Mouse (Mus musculus) embryonic facial prominence, embryonic 10.5 days (tissue): Measurements from ENCODE around the gene Zfand4. TPM values are rescaled to one million over a fixed set of nuclear protein-coding genes. Genes with fewer than 3 reads are reported as not detected.
A peak's percentile ranks its signal among the peaks of the same experiment; 100 is the strongest.
"Not testable (repeated sequence)": the region's sequence is repeated elsewhere in the genome, so short reads cannot be mapped to it uniquely, and the experiment has no call there.

Experiments used
- DNase-seq: peaks from one replicate; pipeline ENCODE4 v3.0.0-alpha.2; 2017; ENCODE audit warnings: low spot score
- H3K27ac ChIP-seq: fragments of 300-500 bp; sonication (generic); replicated peaks from 2 replicates; pipeline ENCODE4 v1.5.1; 2016; ENCODE audit warnings: mild to moderate bottlenecking
- H3K27me3 ChIP-seq: fragments of 300-500 bp; sonication (generic); replicated peaks from 2 replicates; pipeline ENCODE4 v1.6.1; 2016; ENCODE audit warnings: low read depth, mild to moderate bottlenecking; ENCODE audit not compliant: poor library complexity, severe bottlenecking
- H3K36me3 ChIP-seq: fragments of 300-500 bp; sonication (generic); replicated peaks from 2 replicates; pipeline ENCODE4 v1.6.1; 2016; ENCODE audit warnings: mild to moderate bottlenecking, moderate library complexity
- H3K4me1 ChIP-seq: fragments of 300-500 bp; sonication (generic); 2 replicates; pipeline ENCODE4 v1.6.1; 2016
- H3K4me3 ChIP-seq: fragments of 300-500 bp; sonication (generic); 2 replicates; pipeline ENCODE4 v1.5.1; 2016; ENCODE audit warnings: mild to moderate bottlenecking, moderate library complexity
- H3K9me3 ChIP-seq: fragments of 300-500 bp; sonication (generic); 2 replicates; pipeline ENCODE4 v1.6.1; 2016; ENCODE audit warnings: mild to moderate bottlenecking
- WGBS: fragments of 180-500 bp; shearing (Covaris S2); methylation state at CpG from one replicate; pipeline ENCODE4 v1.1.7; 2016; 5-methylcytosine and 5-hydroxymethylcytosine counted together
- polyA plus RNA-seq: library from polyadenylated mRNA; unstranded; fragments of >200 nt; fragmentation: Nextera tagmentation; extraction: Ambion mirVana; gene quantifications from 2 replicates; pipeline ENCODE4 v1.2.1, GENCODE M21; 2016

Zfand4 gene
- polyA plus RNA-seq, 1 experiment from 2014 or later: 7.6 TPM

DNA sequence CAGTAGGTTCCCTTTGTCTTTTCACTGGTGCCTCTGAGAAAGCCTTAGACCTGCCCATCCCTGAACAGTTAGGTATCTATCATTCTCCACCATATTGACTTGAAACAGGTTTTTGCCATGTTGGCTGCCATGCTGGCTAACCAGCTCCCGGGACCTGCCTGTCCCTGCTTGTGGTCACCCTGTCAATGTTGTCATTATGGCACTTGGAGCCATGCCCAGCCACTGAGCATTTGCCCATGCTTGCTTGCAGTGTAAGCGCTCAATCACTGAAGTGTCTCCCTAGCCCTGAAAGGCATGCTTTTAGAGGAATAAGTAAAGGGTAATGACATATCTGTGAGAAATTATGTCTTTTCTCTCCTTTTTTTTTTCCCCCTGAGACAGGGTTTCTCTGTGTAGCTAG lies 67.4 kb downstream of the Zfand4 start:
- 95% methylated on average over 2 of the region's 2 CpGs for WGBS
- Histone ChIP-seq H3K4me3 (no peak overlapping the region), H3K36me3 (no peaks in the 10 kb centered on the region), H3K9me3 (no peaks in the 10 kb centered on the region), H3K4me1 (no peaks in the 10 kb centered on the region), H3K27me3 (0 out of 2 replicates have a peak, but pooled peaks cover 5% of the 10 kb centered on the region), H3K27ac (no peak overlapping the region)
- no peak for DNase-seq

DNA sequence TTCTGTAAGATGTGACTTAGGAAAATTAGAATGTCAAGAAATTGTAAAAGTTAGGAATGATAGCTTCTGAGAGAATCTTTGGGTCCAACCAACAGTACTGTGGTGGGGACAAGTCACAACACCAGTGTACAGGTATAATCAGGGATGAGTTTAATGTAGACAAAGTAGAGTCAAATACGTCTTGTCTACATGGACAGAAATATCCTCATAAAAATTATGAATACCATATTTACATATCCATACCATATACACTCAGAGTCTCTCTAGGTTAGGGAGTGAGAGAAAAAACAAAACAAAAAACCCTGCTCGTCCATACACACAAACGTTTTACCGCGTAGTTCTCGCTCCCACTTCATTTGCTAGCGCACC lies 73.4 kb downstream of the Zfand4 start:
- peaks cover 8% of the 10 kb centered on the region for H3K4me1 ChIP-seq
- H3K9me3 ChIP-seq: no peaks in the 10 kb centered on the region
- H3K27me3 ChIP-seq: peaks cover 12% of the 10 kb centered on the region
- no peak for DNase-seq
- 4% methylated on average over 7 of the region's 7 CpGs for WGBS
- peak overlapping the region; percentile 92 for H3K27ac ChIP-seq
- peak overlapping the region; percentile 97 for H3K4me3 ChIP-seq
- peaks cover 16% of the 10 kb centered on the region for H3K36me3 ChIP-seq

DNA sequence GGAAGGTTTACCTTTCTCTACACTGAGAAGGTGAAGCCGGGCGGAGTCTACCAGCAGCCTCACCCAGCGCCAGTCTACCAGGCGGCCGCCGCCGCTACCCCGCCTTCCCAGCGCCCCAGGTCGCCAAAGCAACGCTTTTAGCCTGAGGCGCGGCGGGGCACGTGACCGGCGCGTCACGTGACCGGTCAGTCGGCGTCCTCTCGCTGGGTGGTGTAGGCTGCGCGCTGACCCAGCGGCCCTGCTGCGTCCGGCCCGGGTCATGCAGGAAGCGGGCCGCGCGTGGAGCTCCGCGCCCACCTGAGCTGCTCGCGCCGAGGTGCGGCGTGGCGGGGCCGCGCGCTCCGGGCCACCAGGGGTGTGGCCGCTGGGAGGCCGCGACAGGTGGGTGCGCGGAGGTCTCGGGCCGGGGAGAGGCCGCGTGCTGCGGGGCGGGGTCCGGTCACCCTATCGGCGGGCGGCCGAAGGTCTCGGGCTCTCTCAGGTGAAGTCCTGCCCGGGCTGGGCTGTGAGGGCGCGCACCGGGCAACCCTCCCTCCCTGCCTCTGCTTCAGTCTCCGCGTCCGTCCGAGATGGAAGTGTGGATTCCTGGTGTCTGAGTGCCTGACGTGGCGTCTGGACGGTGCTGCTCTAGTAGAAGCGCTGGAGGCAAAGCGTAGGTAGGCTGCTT lies 73.9 kb downstream of the Zfand4 start, which contains the start of gene March8:
March8 (plus strand) TSS at position 190 of the 667 bp plus-strand sequence.
- no peaks in the 10 kb centered on the region for H3K9me3 ChIP-seq
- H3K4me3 ChIP-seq: peak within 1 kb of the TSS; percentile 97
- peaks cover 8% of the 10 kb centered on the region for H3K4me1 ChIP-seq
- H3K36me3 ChIP-seq: peaks cover 16% of the 10 kb centered on the region
- DNase-seq: peak; percentile 95
- H3K27ac ChIP-seq: peak within 1 kb of the TSS; percentile 92
- peaks cover 12% of the 10 kb centered on the region for H3K27me3 ChIP-seq
- under 1% methylated on average over 75 of the region's 75 CpGs for WGBS

DNA sequence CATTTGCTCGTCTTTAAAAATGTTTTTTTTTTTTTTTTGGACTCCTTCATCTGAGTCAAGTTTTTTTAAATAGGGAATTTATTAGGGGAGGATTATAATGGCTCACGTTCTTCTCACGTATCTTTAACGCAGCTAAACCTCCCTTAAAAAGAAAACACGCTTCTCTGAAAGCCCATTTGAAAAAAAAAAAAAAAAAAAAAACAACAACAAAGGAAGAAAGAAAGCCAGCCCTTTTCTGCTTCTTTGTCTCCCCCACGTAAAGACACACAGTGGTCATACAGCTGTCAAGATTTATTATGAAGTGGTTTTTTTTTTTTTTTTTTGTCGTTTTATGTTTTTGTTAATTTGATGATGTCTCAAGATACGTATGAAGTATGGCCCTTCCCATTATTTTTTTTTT lies 74.5 kb downstream of the Zfand4 start:
- Histone ChIP-seq H3K4me1 (peaks cover 8% of the 10 kb centered on the region), H3K27me3 (peaks cover 12% of the 10 kb centered on the region), H3K4me3 (peak overlapping the region; percentile 97), H3K9me3 (no peaks in the 10 kb centered on the region), H3K36me3 (peaks cover 16% of the 10 kb centered on the region), H3K27ac (peak overlapping the region; percentile 92)
- DNase-seq: no peak
- 9% methylated on average over 8 of the region's 8 CpGs for WGBS

DNA sequence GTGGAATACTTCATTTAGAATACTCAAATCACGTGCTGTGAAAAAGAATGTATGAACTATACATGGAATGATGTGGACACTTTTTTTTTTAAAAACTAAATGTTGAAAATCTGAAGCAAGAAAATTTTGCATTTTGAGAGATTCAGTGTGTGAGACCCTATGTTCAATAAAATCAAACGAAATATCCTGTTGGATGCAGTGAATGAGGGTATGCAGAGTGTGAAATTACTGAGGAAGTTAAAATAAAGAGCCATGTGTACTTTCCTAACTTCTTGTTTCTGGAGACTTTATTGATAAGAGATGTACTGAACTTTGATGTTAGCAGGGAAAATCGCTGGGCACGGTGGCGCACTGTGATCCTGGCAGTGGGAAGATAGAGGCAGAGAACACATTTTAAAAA lies 75.1 kb downstream of the Zfand4 start:
- DNase-seq: no peak
- Histone ChIP-seq H3K4me1 (peaks cover 8% of the 10 kb centered on the region), H3K4me3 (peak overlapping the region; percentile 97; the same call in 1 of the 2 replicates), H3K27ac (no peak overlapping the region), H3K9me3 (no peaks in the 10 kb centered on the region), H3K36me3 (peaks cover 16% of the 10 kb centered on the region), H3K27me3 (peaks cover 12% of the 10 kb centered on the region)
- WGBS: 89% methylated on average over 5 of the region's 5 CpGs

DNA sequence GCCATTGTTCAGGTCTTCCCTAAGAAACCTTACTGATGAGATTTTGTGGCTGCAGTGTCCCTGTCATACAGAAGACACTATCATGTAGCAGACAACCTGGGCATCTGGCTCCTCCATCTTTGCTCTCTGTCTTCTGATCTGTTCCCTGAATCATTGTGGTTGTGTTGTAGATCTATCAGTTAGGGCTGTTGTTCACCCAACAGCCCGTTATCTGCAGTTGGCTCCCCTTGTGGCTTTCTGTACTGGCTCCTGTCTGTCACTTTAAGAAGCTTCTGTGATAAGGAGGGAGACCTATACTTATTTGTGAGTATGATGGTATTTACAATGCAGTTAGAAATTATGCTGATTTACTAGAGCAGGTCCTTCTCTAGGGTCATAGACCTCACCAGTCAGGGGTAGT lies 76.5 kb downstream of the Zfand4 start:
- 90% methylated on average over 1 of the region's 1 CpGs for WGBS

DNA sequence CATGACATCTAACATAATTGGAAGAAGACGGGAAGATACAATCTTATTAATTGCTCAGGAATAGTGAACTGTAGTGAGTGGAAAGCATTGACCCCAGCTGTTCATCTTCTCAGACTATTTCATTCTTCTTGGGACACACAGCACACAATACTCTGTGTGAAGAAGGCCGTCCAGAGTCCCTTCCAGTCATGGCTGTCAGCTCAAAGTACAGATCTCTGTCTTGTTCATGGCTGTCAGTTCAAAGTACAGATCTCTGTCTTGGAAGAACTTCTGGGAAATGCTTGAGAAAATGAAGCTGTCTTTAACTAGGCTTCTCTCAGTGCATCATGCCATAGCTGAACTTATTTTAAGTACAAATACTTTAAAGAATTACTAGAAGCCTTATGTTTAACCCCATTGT lies 83.9 kb downstream of the Zfand4 start:
- Histone ChIP-seq H3K4me3 (no peak overlapping the region), H3K27ac (no peak overlapping the region), H3K36me3 (no peaks in the 10 kb centered on the region), H3K4me1 (no peaks in the 10 kb centered on the region), H3K9me3 (no peaks in the 10 kb centered on the region), H3K27me3 (no peaks in the 10 kb centered on the region)
- DNase-seq: no peak
- 84% methylated on average over 2 of the region's 2 CpGs for WGBS

More for the DNA sequence above, 76.5 kb downstream of the Zfand4 start:
- Histone ChIP-seq H3K36me3 (peaks cover 16% of the 10 kb centered on the region), H3K9me3 (no peaks in the 10 kb centered on the region), H3K4me3 (no peak overlapping the region), H3K4me1 (peaks cover 8% of the 10 kb centered on the region), H3K27me3 (peaks cover 12% of the 10 kb centered on the region), H3K27ac (no peak overlapping the region)
- DNase-seq: no peak

DNA sequence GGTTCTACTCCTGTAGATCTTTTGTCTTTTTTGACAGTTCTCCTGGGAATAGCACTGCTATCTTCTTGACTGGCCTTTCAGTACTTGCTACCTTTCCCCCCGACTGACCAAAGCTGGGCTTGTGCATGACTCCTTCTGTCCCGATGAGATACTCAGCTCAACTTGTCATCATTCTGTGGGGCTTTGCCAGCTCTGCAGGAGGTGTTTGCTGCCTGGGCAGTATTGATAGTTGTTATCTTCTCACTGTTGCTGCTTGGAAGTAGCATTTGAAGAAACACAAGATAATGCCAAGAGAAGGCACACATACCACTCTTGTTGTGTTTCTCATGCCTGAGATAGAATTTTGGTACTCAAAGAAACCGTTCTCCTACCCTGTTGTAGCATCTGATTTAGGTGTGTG lies 86.0 kb downstream of the Zfand4 start:
- H3K36me3 ChIP-seq: no peaks in the 10 kb centered on the region
- WGBS: 91% methylated on average over 3 of the region's 3 CpGs
- H3K27me3 ChIP-seq: no peaks in the 10 kb centered on the region
- no peak overlapping the region for H3K27ac ChIP-seq
- no peak for DNase-seq
- H3K4me3 ChIP-seq: no peak overlapping the region
- no peaks in the 10 kb centered on the region for H3K4me1 ChIP-seq
- no peaks in the 10 kb centered on the region for H3K9me3 ChIP-seq

DNA sequence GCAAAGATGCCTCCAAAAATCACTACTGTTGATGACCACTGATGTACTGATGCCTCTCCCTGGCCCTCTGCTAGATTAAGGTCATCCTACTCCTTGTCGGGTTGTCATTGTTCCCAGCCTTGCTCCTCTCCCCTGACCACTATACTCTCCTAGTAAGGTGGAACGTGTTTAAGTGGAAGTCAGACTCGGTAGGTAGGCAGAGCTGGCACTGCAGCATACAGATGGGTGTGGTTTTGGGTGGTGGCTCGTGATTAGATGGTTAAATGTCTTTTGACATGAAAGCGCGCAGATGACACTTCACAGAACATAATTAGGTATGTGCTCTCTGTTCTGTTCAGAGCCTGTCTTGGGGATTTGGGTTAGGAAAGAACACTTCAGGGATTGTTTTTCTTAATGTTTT lies 86.6 kb downstream of the Zfand4 start:
- 83% methylated on average over 6 of the region's 6 CpGs for WGBS
- no peak overlapping the region for H3K27ac ChIP-seq
- no peaks in the 10 kb centered on the region for H3K9me3 ChIP-seq
- no peak overlapping the region for H3K4me3 ChIP-seq
- no peaks in the 10 kb centered on the region for H3K4me1 ChIP-seq
- H3K27me3 ChIP-seq: no peaks in the 10 kb centered on the region
- no peaks in the 10 kb centered on the region for H3K36me3 ChIP-seq
- no peak for DNase-seq

DNA sequence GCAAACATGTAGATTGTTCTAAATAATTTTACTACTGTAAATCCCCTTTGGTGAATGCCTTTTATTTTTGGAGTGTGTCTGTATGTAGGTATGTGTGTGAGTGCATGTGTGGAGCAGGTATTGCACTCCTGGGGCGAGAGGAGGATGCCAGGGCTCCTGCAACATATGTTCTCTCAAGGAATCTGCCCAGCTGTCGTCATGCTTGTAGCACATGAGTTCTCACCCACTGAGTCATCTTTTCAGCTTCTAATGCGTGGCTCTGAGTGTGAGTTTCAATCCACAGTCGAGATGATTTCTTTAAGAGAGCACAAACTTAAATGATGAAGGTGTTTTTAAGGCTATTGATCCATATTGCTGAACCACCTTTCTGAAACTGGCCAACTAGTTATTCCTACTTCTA lies 87.5 kb downstream of the Zfand4 start:
- Histone ChIP-seq H3K27me3 (no peaks in the 10 kb centered on the region), H3K27ac (no peak overlapping the region), H3K36me3 (no peaks in the 10 kb centered on the region), H3K9me3 (no peaks in the 10 kb centered on the region), H3K4me3 (no peak overlapping the region), H3K4me1 (no peaks in the 10 kb centered on the region)
- 85% methylated on average over 4 of the region's 4 CpGs for WGBS
- no peak for DNase-seq

DNA sequence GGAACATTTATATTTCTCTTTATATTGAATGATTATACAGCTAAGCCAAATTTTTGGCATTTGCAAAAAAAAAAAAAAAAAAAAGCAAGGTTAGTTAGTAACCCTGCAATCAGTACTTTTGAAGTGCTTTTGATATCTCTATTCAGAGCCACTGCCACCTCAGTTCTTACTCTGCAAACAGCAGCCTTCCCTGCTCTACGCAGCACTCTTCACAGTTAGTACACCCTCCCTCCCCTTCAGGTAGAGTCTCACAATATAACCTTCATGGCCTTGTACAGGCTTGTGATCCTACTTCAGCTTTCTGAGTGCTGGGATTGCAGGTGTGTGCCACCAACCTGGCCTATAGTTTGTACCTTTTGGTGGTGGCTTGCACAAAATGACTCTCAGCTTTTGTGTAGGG lies 89.4 kb downstream of the Zfand4 start:
- Histone ChIP-seq H3K4me3 (no peak overlapping the region), H3K36me3 (no peaks in the 10 kb centered on the region), H3K27me3 (no peaks in the 10 kb centered on the region), H3K9me3 (no peaks in the 10 kb centered on the region), H3K4me1 (no peaks in the 10 kb centered on the region), H3K27ac (no peak overlapping the region)
- 90% methylated on average over 1 of the region's 1 CpGs for WGBS
- DNase-seq: no peak

DNA sequence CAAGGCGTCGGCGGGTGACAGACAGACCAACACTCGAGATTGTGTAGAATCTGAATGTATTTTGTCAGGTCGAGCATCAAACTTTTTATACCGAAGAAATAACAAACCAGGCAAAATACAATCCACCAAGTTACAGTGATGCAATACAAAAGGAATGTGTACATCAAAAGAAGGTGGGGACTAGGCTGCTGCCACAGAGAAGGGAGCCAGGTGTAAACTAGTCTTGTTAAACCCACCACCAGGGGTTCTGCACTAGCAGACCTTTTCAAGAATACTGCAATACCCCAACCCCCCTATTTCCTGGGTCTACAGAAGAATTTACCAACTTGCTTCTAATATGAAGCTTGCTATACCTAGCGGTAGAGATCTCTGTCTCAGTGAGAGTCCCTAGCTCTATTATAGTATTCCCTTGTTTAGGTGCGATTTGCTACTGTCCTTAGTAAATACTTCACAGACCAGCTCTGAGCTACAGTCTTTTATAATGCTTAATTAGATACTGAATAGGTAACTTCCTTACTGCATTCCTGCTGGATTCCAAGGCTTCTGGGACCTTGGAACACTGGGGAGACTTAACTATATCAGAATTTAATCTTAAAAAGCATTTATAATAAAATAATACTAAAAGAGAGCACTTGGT lies 92.4 kb downstream of the Zfand4 start:
- DNase-seq, H3K4me1 ChIP-seq, H3K36me3 ChIP-seq, H3K9me3 ChIP-seq, H3K27ac ChIP-seq, H3K4me3 ChIP-seq, H3K27me3 ChIP-seq: not testable (repeated sequence)
- 73% methylated on average over 8 of the region's 8 CpGs for WGBS

DNA sequence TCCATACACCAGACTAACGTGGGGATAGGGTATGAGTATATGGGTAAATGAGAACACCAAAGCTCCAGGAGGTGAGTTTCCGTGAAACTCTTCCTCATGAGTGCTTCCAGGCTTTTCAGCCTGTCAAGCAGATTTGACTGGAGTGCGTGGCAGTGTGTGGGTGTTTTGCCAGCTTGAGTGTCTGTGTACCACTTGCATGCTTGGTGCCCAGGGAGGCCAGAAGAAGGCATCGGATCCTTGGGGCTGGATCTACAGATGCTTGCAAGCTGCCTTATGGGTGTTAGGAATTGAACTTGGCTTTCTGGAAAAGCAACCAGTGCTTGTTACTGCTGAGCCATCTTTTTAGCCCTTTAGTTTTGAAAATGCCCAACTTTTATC lies 92.9 kb downstream of the Zfand4 start:
- Histone ChIP-seq H3K9me3 (no peaks in the 10 kb centered on the region), H3K27me3 (no peaks in the 10 kb centered on the region), H3K4me3 (no peak overlapping the region), H3K36me3 (no peaks in the 10 kb centered on the region), H3K4me1 (no peaks in the 10 kb centered on the region), H3K27ac (no peak overlapping the region)
- DNase-seq: no peak
- 75% methylated on average over 4 of the region's 4 CpGs for WGBS
